Mouse (Mus musculus): ENCODE measurements around the gene Tead3. TPM values are rescaled to one million over a fixed set of nuclear protein-coding genes. Genes with fewer than 3 reads are reported as not detected.
"Not testable (repeated sequence)": the region's sequence is repeated elsewhere in the genome, so short reads cannot be mapped to it uniquely, and the experiment has no call there.

Tead3 gene
- total RNA-seq, 1 experiment from 2014 or later = 10.6 TPM

DNA sequence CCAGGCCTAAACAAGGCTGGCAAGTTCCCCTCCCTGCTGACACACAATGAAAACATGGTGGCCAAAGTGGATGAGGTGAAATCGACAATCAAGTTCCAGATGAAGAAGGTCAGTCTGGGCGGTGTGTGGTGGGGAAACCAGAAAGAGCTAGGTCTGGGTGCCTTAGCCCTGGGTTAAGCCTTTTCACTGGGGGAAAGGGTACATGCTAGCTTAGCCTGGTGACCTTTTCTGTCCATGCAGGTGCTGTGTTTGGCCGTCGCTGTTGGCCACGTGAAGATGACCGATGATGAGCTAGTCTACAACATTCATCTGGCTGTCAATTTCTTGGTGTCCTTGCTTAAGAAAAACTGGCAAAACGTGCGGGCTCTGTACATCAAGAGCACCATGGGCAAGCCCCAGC lies 20.0 kb downstream of the Tead3 start:
- not testable (repeated sequence) for DNase-seq

DNA sequence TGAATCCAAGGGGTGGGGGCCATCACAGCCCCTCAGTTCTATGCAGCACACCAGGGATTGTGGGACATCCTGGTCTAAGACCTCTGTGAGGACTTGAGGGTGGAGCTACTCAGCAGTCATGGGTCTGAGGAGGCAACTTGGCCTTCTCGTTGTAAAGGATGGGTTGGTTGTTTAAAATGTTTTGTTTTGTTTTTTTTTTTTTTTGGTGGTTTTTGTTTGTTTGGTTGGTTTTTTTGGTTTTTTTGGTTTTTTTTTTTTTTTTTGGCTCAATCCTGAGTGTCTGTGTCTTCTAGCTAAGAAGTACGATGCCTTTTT lies 20.4 kb downstream of the Tead3 start:
- DNase-seq = no peak

DNA sequence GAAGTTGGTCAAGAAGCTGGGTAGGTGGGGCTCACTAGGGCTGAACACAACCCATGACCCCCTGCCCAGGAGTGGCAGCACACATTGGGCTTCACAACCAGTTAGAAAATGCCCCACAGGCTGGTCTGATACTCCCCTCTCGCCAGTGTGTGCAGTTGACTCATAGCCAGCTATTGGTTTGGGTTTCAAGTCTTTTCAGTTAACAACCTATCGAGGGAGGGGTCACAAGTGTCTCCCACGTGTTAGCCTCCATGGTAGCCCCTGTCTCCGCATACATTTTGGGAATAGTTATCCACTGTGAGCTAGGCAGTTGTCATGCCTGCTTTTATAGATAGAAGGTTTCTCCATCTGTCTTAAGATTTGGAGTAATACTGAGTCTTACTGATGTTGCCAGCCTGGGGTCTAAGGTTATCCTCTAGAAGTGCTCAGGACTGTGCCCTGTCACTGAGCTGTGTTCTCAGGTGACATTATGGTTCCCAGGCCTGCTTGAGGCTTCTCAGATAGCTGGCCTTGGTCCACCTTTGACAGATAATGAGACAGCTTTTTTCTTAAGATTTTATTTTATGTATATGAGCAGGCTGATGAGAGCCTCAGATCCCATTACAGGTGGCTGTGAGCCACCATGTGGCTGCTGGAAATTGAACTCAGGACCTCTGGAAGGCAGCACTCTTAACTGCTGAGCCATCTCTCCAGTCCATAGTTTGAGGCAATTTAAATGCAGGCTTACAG lies 20.9 kb downstream of the Tead3 start:
- DNase-seq = no peak

- no peak for DNase-seq
Measured at GRCm38 (mm10) chr17:28328946-28329345, 21.7 kb downstream of the Tead3 start.

- peak; percentile 98 for DNase-seq
Measured at GRCm38 (mm10) chr17:28328366-28328928, 22.2 kb downstream of the Tead3 start, which contains the start of gene Rpl10a. Rpl10a (plus strand) TSS chr17:28328471.

DNA sequence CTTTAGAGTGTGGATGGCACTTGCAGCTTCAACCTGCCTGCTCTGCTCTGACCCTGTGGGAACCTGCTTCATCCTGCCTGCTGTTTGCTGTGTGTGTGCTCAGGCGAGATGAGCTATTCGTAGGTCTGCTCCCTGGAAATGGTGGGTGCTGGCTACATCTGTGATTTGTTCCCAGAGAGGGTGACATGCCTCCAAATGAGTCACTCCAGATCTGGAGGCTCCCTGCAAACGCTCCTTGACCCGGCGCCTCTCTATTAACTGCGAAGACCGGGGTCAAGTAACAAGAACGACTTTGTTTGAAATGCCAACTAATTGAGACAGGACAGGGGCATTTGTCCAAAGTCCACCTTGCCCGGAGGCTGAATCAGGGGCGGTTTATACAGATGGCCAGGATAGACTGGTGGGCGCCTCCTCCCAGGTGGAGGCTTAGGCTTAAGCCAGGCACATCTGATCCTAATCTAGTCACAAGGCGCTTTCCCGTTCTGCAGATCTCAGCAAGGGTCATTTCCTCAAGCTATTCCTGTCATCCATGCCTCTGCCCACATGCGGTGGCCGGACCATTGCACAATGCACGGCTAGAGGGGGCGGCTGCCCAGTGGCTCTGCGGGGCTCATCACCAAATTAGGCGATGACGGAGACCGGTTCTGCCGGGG lies 22.8 kb downstream of the Tead3 start:
- DNase-seq = peak; percentile 70

GRCm38 (mm10) chr17:28326951-28327350 lies 23.7 kb downstream of the Tead3 start:
- DNase-seq = no peak

DNA sequence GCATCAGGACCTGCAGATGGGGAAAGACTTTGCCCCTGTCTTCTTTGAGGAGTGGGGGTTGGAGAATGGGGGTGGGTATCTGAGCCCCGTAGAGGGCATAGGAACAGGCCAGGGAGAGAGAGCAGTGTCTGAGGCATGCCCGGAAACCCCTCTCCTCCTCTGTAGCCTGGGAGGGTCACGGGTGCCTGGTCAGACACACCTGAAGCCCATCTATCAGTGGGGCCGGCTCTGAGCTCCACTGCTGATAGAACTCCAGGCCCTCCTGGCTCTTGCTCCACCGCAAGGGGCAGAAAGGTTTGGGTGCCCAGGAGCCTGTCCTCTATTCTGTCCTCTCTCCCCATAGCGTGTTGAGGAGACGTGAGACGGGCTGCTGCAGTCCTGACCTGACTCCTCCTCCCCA lies 24.9 kb downstream of the Tead3 start:
- DNase-seq = no peak

DNA sequence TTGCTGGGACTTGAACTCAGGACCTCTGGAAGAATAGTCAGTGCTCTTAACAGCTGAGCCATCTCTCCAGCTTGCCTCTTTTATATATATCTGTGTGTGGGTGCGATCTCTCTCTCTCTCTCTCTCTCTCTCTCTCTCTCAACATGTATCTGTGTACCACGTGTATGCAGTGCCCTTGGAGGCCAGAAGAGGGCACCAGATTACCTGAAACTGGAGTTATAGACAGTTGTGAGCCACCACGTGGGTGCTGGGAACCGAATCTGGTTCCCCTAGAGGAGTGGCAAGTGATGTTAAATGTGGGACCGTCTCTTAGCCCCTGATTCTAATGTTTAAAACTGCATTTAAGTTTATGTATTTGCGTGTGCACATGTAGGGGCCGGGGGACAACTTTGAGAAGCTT lies 26.2 kb downstream of the Tead3 start:
- DNase-seq = not testable (repeated sequence)

DNA sequence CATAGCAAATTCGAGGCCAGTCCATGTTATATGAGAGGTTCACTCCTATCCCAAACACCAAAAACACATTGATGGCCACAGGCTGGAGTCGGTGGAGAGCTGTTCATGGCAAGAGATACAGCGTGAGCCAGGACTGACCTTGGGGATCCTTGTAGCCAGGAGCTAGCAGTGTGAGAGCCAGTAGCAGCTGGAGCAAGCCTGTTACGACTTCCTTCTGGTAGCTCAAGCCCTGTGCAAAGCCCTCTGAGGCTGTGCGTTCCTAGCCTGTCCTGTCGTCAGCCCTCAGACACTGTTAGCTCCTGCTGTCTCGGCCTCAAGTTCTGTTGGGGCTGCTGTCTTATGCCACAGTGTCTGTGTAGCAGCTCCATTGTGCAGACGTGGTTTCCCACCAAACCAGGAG lies 26.8 kb downstream of the Tead3 start:
- DNase-seq = peak; percentile 48

DNA sequence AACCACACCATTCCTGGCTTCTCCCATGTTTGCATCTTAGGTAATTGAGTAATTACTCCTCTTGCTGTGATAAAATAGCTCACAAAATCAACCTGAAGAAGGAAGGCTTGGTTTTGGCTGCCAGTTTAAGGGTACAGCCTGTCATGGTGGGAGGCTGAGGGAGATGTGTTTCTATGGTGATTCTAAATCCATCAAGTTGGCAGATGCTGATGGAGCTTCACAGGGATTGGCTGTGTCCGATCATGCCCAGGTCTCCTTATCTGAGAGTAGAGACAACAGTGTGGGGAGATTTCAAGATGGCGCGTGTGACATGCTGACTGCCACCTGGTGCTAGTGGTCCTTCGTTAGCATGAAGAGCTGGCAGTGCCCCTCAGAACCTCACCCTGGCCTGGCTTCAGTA lies 28.9 kb downstream of the Tead3 start:
- DNase-seq = no peak

GRCm38 (mm10) chr17:28317725-28318124 lies 32.9 kb downstream of the Tead3 start:
- no peak for DNase-seq

- DNase-seq = no peak
Measured at GRCm38 (mm10) chr17:28317091-28317490, 33.5 kb downstream of the Tead3 start.

DNA sequence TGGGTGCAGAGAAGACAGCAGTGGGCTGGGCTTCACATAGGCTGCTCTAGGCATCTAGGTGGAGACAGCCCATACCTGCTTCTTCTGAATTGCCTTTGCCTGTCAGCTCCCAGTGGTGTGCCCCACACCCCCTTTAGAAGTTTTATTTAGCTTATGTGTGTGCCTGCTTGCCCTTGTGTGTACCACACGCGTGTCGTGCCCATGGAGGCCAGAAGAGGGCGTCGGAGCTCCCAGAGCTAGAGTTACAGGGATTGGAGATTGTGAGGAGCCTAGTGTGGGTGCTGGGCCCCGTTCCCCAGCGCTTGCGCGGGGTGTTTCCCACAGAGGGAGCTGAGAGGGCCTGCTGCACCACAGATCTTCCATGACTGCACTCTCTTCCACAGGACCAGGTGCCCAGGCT lies 34.1 kb downstream of the Tead3 start:
- DNase-seq = no peak

DNA sequence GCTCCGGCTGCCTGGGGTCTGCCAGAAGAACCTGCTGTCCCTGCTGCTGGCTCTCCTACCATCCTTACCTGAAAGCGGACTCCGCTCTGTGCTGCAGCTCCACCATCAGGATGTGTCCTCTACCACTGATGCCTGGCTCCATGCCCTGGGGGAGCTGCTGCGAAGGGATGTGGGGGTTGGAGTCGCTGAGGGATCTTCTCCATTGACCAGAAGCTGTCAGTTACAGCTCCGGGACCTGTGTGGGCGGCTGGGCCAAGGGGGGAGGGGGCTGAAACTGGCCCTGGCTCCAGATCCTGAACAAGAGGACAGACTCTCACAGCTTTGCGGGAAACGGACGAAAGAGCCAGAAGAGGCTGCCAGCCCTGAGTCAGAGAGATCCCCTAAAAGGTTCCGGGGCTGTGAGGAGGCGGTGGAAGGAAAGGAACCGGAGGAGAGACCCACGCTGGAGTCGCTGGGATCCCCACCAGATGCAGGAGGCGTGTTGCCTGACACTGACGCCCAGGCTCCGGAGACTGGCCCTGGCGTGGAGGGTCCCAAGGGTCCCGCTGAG lies 34.9 kb downstream of the Tead3 start:
- no peak for DNase-seq

DNA sequence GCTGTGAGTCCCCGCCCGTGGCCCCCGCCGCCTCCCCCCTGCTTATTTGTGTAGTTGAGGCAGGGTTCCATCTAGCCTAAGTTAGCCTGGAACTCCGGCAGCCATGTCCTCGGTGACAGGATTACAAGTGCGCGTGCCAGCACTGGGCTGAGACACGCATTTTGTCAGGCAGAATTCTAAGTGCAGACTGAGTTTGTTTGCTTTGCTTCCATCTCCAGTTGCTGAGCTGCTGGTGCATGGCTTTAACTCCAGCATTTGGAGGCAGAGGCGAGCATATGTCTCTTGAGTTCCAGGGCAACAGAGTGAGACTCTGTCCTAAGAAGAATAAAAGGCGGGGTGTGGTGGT lies 36.8 kb downstream of the Tead3 start:
- peak; percentile 60 for DNase-seq

DNA sequence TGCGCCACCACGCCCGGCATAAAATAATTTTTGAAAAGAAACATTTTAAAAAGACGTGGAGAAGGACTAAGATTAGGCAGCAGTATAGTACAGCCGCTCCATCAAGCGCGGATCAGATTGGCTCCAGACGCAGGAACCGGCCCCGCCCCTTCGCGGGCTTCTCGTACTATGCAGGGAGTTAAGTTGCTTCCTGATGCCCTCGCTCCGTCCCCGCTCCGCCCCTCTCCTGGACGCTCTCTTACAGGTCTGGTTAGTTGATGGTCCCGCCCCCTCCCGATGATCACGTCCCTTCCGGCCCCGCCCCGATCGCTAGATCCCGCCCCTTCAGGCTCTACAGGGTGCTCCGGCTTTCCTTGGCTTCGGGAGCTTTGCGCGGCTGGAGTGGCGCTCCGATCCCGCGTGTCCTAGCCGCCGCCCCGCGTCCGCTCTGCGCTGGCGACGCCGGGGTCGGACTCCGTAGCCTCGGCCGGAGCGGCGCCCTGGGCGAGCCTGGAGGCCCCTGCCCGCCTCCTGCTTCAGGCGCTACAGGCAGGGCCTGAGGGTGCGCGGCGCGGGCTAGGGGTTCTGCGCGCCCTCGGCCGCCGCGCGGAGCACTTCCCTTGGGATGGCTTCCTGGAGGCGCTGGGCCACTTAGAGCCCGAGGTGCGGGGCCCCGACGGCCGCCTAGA lies 37.3 kb downstream of the Tead3 start, which contains the start of gene Fance:
Gene Fance, plus strand, starts transcription at position 308 of the 668 bp plus-strand sequence.
- DNase-seq = peak; percentile 98

DNA sequence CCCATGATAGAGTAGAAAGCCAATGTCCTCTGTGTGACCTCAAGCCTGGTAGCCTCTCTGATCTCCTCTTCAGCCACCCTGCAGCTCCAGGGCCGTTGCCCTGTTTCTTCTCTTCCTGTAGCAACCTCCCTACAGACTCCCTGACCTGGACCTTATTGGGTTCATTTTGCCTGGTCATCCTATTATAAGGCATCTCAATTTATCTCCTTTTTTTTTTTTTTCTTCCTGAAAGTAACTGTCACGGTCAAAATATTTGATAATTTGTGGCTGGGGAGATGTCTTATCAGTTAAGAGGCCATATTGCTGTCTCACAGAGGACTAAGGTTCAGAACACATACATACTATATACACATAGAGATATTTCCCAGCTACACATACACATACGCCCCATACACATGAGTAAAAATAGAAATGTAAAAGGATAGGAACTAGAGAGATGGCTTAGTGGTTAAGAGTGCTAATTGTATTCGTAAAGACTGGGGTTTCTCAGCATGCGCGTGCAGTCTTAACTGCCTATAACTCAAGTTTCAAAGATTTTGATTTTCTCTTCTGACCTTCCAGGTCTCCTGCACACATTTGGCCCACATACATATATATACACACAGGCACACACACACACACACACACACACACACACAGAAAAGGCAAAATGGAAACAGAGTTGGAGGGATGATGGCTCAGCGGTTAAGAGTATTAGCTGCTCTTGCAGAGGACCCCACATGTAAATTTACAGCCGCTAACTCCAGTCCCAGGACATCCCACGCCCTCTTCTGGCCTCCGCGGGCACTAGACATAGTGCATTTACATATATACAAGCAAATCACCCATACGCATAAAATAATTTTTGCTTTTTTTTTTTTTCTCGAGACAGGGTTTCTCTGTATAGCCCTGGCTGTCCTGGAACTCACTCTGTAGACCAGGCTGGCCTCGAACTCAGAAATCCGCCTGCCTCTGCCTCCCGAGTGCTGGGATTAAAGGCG lies 38.1 kb downstream of the Tead3 start:
- DNase-seq = peak; percentile 54

DNA sequence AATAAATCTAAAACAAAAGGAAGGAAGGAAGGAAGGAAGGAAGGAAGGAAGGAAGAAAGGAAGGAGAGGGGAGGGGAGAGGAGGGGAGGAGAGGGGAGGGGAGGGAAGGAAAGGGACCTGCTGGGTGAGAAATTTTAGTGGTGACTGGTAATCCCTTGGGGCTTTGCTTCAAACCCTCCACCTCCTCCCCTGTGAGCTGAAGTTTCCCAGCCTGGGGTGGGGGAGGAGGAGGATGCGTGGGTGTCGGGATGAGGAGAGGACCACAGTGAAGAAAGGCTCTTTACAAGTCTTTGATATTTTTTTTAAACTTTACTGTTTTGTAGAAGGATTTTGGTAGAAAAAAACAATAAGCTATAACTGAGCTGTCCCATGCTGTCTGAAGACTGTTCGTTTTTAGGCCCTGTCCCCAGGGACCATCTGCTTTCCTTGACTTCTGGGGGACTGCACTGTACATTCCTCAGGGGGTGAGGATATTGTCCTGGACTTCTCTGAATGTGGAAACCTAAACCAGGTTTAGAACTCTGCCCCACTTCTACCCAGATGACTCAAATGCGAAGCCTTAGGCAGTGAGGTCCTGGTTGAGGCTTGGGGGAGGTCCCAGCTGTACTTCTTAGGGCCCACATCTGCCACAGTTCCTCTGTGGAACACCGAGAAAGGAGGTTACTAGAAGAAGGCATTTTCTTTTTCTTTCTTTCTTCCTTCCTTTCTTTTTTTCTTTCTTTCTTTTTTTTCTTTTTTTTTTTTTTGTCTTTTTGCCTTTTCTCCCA lies 39.1 kb downstream of the Tead3 start:
- DNase-seq = no peak

DNA sequence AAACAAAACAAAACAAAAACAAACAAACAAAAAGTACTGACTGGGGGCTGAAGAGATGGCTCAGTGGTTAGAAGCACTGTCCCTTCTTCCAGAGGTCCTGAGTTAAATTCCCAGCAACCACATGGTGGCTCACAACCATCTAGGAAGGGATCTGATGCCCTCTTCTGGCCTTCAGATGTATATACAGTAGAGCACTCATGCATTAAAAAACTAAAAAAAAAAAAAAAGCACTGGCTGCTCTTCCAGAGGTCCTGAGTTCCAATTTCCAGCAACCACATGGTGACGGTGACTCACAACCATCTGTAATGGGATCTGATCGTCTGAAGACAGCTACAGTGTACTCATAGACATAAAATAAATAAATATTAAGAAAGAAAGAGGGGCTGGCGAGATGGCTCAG lies 39.8 kb downstream of the Tead3 start:
- no peak for DNase-seq
